Mouse (Mus musculus) granulocyte monocyte progenitor cell, adult 5-6 weeks (primary cell): ENCODE results near the gene Gm20547. TPM values are rescaled to one million over a fixed set of nuclear protein-coding genes. Genes with fewer than 3 reads are reported as not detected.
"Not testable (repeated sequence)": the region's sequence is repeated elsewhere in the genome, so short reads cannot be mapped to it uniquely, and the experiment has no call there.

Experiments
- ATAC-seq: replicated peaks from 2 replicates; pipeline ENCODE4 v1.8.0; 2016; ENCODE audit warnings: mild to moderate bottlenecking, moderate TSS enrichment, inconsistent platforms; ENCODE audit not compliant: poor library complexity, severe bottlenecking
- total RNA-seq, 2 experiments: library from RNA; stranded (forward) in 1 of 2; stranded (reverse) in 1 of 2; fragments of 200-712, 200-1000 nt in 1 of 2; fragments of >200 nt in 1 of 2; fragmentation: Nextera tagmentation in 1 of 2; gene quantifications; 2 replicates each; pipeline ENCODE4 v1.2.3; 2014 to 2017

Gene Gm20547
- total RNA-seq, 2 experiments from 2014 or later, result not detected

DNA sequence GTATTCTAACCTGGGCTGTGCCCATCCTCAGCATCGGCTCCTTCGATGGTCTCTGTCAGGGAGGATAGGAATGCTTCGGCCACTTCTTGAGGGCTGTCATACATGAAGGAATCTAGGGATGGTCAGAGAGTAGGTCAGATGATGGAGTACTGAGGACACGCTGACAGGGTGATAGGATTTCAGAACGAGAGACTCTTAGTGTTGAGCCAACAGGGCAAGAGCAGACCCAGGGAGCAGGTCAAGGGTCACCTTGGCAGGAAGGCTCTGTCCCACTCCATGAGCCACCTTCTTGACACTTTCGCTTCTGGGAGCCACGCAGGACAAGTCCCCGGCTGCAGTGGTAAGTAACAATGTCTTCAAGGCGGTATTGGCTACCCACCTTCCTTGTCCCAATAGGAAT, 21.3 kb downstream of the Gm20547 start:
- ATAC-seq, result no peak

DNA sequence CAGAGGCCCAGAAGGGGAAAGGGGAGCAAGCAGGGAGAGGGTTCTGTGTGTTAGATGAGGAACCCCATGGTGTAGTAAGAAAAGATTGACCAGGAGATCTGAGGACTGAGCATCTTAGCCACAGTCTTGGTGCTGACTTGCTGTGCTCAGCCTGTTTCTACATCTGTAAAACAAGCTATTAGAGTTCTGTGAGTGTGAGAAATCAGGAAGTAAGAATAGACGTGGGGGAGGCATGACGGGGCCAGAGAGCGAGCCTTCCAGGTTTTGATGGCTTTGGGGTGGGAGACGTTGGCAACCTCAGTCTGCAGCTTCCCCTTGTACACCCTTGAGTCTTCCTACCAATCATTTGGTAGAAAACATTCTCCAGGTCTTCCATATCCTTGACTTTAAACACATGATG, 23.2 kb downstream of the Gm20547 start:
- peak; percentile 50 for ATAC-seq

DNA sequence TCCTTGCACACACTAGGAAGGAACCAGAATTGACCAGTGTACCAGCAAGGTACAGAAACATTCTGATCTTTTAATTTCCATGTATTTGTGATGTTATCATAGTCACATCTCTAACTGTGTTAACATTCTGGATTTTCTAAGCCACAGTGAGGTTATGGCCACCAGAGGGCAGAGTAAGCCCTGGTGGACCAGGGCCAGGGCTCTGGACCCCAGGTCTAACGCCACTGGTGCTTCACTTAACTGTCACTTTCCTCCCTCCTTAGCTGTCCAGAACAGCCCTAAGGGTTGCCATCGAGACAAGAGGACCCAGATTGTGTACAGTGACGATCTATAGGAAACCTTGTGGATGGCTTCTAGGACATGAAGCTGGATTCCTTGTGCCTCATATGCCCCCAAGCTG, 26.0 kb downstream of the Gm20547 start:
- peak; percentile 45 for ATAC-seq

DNA sequence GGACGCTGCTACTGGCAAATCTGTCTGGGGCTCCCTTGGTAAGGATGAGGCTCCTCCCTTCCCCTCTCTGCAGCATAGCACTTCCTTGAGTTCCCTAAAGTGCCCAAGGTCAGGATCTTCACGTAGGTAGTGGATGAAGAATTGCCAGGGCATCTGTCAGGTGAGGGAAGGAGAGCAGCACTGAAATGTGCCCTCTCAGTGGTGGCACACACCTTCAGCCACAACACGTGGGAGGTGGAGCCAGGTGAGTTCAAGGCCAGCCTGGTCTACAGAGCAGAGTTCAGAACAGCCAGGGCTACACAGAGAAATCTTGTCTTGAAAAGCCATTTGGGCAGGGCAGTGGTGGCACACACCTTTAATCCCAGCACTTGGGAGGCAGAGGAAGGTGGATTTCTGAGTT, 27.1 kb downstream of the Gm20547 start:
- no peak for ATAC-seq

DNA sequence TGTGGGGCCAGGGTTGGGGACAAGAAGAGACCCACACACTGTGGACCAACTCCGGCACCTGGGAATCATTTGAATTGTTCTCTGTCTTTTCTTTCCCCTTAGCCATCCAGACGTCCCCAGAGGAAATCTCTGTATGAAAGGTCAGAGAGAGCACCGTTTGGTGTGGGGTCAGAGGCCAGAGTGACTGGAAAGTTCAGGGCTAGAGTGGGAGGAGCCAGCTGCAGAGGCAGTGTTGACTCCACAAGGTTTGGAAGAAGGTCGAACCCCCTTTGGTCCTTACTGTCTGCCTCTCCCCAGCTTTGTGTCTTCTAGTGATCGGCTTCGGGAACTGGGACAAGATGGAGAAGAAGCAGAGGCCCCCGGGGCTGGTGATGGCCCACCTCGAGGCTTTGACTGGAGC, 28.3 kb downstream of the Gm20547 start:
- no peak for ATAC-seq

DNA sequence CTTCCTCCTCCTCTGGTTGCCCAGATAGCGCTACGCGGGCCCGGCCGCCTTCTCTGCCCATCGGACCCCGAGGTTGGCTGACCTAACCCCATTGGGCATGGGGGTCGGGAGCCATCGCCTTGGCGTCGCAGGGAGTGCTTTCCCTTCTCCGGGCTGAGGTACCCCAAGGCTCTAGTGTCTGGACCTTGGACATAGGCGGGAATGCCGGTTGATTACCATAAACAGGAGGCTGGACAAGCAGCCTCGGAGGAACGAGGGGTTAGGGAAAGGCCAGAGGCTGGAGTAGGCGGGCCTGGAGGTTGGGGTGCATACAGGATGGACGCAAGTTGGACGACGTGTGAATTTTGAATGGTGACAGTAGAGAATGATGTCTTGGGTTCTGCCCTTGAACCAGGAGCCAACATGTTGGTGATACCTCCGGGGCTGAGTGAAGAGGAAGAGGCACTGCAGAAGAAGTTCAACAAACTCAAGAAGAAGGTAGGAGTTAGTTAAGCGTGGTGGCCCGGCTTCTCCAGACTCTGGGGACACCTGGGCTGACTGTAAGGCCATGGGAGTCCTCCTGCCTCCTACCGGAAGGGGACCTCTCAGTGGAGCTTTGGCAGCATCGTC, 31.2 kb downstream of the Gm20547 start:
- ATAC-seq, result no peak

DNA sequence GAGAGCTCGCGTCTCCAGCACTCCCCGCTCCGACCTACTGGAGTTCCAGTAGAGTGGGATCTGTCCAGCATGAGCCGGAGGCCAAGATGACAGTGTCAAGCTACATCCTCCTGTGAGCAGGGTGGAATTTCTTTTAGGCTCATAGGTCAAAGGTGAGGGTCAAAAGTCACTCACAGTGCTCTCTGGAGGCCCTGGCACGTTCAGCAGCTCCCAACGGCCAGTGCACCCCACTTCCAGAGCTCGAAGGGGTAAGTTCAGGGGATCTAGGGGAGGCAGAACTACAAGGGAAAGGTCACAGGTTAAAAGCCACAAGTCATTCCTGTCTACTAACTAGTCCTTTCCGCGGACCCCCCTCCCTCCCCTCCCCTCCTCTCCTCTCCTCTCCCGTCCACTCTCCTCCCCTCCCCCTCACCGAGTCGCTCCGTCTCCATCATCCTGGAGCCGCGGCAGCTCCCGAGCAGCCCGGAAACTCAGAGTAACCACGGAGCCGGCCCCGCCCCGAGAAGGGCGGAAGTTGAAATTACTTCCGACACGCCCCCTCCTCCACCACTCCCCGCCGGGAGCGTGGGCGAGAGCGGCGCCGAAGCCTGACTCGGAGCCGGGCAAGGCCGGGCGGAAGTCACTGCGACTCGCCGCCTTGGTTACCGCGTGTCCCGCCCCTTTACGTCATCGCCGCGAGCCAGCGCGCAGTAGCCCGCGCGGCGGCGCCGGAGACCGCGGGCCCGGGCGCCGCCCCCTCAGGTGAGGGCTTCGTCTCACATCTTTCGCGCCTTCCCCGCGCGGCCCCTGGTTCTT, 31.9 kb downstream of the Gm20547 start, which contains the start of the genes Skiv2l and Nelfe:
Gene Skiv2l, minus strand, starts transcription at position 489 of the 795 bp plus-strand sequence.
Gene Nelfe, plus strand, starts transcription at position 670 of the 795 bp plus-strand sequence.
- ATAC-seq, result peak; percentile 98

DNA sequence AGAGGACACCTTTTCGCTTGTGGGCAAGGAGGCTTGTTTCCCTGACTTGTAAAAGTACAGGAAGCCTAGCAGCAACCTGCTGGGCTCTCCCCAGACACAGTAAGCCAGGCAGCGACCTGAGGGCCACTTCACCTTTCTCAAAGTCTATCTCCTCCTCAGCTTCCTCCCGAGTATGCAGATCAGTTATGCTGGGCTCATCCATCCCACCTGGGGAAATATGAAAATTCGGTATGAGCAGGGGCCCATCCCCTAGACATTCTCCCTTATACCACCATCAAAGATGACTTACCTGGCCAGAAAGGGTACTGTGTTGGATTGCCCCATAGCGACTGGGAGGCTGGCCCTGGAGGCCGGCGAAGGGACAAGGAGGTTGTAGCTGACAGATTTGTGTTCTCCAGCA, 34.2 kb downstream of the Gm20547 start:
- ATAC-seq, result no peak

DNA sequence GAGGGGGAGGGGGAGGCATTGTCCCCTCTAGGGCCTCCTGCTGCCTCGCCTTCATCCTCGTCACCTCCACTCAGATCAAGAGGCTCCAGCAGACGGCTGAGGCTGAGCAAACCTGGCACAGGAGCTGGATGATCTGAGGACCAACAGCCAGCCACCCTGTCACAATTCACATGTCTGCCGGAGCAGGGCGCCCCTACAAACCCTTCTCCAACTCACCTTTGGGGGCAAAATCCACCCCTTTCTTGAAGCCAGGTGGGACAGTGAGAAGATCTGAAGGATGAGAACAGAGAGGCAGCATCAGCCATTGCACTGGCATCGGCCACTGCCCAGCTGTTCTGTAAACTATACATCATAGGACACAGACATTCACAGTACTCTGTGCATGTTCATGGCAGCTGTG, 34.6 kb downstream of the Gm20547 start:
- ATAC-seq, result no peak

DNA sequence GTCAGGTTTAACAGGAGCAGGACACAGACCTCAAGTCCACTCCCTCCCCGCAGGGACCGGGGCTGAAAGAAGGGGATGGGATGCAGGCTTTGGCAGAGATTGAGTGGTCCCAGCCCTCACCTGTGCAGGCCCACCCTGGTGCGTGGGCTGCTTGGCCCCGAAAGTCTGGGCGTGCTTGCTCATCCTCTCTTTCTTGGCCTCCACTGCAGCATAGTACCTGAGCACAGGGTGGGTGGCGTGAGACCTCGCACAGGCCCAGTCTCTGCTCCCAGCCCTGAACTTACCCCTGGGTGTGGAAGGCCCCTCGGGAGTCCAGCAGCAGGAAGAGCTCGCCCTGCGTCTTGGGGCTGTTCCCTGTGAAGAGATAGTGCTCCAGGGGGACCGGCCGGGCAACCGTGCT, 37.0 kb downstream of the Gm20547 start:
- no peak for ATAC-seq

DNA sequence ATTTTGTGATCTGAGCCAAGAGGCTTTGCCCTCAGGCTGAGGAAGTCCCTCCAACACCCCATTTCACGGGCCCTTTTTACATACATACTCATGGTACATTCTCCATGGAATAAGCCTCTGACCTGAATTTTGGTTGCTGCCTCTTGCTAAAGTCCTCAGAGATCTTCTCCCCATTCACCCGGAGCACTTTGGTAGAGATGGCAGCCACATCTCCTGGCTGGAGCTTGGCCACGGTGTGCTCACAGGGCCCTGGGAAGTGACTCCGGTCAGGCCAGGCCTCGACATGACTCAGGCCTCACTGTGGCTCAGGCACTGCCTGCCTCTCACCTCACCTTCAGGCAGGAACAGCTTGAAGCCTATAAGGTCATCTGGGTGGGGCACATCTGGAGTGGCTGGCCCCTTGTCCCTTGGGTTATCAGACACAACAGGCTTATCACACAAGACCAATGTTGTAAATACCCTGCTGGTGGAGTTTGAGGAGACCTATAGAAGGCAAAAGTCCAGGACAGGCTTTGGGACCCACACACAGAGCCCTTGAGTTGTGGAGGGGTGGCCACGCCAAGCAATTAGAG, 41.0 kb downstream of the Gm20547 start:
- ATAC-seq, result no peak

DNA sequence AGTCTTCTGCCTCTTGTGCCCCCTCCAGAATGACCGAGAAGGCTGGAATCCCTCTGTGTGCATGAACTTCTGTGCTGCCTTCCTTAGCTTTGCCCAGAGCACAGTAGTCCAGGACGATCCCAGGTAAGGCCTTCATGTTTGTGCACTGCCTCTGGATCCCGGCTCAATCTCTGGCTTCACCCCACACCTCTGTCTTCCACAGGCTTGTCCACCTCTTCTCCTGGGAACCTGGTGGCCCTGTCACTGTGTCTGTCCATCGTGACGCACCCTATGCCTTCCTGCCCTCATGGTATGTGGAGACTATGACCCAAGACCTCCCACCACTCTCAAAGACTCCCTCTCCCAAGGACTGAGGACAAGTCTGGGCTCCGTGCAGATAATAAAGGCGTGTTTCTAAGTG, 43.1 kb downstream of the Gm20547 start:
- ATAC-seq, result no peak

DNA sequence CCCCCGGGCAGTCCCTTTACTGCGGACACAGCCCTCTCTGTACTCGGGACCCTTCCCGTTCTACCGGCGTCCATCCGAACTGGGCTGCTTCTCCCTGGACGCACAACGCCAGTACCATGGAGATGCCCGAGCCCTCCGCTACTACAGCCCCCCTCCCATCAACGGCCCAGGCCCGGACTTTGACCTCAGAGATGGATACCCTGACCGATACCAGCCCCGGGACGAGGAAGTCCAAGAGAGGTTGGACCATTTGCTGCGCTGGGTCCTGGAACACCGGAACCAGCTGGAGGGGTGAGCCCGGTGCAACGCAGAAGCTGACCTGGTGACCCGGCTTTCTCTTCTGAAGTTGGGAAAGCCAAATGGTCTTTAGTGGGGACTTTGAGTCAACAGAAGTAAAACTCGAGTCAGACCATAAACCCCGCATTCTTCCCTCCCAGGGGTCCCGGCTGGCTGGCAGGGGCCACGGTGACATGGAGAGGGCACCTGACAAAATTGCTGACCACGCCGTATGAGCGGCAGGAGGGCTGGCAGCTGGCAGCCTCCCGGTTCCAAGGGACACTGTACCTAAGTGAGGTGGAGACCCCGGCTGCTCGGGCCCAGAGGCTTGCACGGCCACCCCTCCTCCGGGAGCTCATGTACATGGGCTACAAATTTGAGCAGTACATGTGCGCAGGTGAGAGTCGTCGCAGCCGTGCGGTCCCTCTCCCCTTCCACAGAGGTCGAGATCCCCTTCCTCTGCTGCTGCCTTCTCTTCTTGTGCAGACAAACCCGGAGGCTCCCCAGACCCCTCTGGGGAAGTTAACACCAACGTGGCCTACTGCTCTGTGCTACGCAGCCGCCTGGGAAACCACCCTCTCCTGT, 44.1 kb downstream of the Gm20547 start:
- no peak for ATAC-seq

DNA sequence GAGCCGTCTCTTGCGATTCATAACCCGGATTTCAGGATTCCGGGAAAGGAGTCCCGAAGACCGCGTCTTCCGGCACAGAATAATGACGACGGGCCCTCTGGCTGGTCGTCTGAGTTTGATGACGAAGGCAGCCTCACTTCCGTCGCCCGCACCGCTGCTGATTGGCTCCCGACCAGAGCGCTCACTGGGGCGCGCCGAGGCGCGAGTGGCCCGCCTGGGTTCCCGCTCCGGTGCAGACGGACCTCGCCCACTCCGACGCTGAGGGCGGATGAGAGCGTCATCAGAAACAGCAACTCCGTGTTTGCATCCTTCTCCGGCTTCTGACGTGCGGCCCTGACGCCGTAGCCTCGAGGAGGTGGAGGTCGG, 45.0 kb downstream of the Gm20547 start, which contains the start of the genes Stk19 and Dxo:
Gene Stk19, minus strand, starts transcription at position 90 of the 366 bp plus-strand sequence.
Gene Dxo, plus strand, starts transcription at position 164 of the 366 bp plus-strand sequence.
- ATAC-seq, result peak; percentile 96

DNA sequence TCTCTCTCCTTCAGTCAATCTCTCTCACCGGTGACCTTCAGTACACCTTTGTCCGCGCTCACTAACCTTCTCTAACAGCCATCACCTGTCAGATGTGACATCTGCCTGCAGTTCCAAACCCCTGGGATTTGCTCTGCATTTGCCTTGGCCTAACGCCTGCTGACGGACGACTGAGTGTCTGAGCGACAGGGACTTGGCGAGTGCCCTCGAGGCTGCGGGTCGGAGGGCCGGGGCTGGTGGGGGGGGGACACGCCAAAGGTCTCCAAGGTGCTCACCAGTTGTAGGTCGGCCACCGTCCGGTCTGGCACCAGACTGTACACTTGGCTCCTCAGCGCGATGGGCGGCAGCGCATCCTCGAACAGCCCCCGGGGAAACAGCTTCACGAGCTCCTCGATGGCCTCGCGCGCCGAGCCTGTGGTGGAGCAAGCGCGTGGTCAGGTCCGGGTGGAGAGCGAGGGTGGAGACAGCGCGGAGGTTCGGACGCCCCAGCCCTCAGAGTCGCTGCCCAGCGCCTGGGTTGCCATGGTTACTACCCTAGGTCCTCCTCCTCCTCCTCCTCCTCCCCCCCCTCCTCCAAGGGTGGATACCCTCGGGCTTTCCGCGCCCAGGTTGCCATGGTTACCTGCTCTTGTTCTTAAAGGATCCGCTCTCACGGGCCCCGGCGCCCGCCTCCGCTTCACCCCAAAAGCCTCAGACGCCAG, 45.5 kb downstream of the Gm20547 start:
- ATAC-seq, result peak; percentile 63

DNA sequence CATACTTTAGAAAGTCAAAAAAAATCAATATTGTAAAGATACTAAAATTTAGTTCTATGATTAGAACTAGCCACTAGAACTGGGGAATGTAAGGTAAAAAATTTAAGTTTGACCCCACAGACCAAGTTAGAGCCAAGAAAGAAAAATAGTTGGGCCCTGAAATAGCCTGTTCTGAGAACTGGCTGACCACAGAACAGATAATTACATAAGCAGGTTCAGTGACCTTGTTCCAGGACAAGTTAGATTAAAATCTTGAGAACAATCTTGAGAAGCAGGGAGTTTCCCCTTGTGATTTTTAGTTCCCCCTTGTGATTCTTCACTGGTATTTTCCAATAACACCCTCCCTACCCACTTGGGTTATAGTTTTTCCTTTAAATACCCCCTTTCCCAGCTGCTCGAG, 51.1 kb downstream of the Gm20547 start:
- ATAC-seq, result not testable (repeated sequence)

DNA sequence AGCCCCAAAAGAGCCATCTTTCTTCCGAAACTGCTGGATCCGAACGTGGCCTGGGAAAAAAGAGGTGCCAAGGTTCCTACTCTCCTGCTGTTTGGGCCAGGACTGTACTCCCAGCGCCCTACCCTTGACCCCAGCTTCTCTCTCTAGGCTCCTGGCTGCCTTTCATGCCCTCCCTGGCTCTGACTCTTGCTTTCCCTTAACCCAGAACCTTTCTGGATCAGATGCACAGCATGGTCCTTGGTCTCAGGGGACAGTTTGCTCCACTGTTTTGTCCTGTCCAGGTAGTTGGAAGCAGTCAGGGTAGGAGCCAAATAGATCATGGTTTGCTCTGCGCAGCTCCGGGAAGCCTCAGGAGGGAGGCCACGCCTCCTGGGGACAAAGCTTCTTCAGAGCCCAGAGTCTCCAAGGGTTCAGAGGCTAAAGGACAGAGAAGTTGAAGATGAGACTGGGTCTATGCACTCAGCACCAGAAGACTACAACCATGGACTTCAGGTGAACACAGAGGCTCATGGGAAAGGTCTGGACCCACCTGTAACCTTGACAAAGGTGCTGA, 66.9 kb downstream of the Gm20547 start:
- ATAC-seq, result no peak

DNA sequence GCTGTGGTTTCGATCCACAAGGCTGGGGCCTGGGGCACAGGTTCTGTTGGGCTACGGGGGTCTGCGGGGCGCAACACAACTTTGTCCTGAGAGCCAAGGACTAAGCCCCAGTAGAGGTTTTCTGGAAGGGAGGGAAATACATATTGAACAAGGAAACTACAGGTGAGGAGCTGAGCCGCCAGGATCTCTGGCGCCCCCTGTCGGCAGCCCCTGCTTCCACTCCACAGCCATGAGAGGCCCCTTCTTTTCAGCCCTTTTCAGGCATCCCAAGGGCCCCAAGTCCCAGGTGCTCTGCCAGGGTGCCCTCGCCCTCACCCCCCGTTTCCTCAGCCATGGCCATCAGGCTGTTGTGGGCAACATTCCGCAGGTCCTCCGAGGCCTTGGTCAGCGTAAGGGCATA, 68.1 kb downstream of the Gm20547 start:
- ATAC-seq, result not testable (repeated sequence)

DNA sequence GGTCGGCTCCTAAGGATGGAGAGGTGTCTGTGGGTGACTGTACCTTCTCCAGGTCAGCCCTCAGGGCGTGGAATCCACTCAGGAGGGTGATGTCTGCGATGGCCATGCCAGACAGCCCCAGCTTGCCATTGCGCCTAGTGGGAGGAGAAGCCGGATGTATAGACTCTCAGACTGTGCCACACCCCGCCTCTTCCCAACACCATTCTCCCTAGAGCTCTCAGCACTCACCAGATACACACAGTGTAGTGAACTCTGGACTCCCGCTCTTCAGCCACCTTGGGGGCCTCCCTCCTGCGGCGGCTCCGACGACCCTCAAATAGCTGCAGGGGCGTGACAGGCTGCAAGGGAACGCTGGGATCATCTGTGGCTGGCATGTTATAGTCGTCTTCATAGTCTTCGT, 70.6 kb downstream of the Gm20547 start:
- no peak for ATAC-seq

DNA sequence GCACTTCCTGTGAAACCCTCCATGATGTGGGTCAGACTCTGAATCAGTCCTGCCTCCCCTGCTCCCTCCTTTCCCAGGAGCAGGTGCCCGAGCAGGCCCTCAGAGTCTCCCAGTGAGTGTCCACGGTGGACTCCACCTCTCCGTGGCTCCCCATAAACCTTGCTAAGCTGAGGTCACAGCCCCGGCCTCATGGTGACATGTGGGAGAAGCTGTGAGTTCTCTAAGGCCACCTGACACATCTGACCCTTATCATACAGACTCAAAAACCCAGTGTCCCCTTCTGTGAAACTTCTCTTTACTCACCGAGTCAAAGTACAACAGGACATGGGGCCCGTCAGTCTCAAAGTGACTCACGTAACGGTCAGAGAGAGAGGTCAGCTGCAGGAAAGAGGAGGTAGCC, 71.0 kb downstream of the Gm20547 start:
- not testable (repeated sequence) for ATAC-seq
